Mouse (Mus musculus) granulocyte monocyte progenitor cell, adult 5-6 weeks (primary cell): Measurements from ENCODE around the gene Samd5. TPM values are rescaled to one million over a fixed set of nuclear protein-coding genes. Genes with fewer than 3 reads are reported as not detected.

Source experiments
- ATAC-seq: replicated peaks from 2 replicates; pipeline ENCODE4 v1.8.0; 2016; ENCODE audit warnings: mild to moderate bottlenecking, moderate TSS enrichment, inconsistent platforms; ENCODE audit not compliant: poor library complexity, severe bottlenecking
- total RNA-seq, 2 experiments: library from RNA; stranded (forward) in 1 of 2; stranded (reverse) in 1 of 2; fragments of 200-712, 200-1000 nt in 1 of 2; fragments of >200 nt in 1 of 2; fragmentation: Nextera tagmentation in 1 of 2; gene quantifications; 2 replicates each; pipeline ENCODE4 v1.2.3; 2014 to 2017

Gene Samd5
- total RNA-seq, 2 experiments from 2014 or later, result not detected

- no peak for ATAC-seq
Measured at GRCm38 (mm10) chr10:9652946-9653345, 22.1 kb downstream of the Samd5 start.

- ATAC-seq, result peak; percentile 63
Measured at GRCm38 (mm10) chr10:9650050-9650825, 24.8 kb downstream of the Samd5 start.

DNA sequence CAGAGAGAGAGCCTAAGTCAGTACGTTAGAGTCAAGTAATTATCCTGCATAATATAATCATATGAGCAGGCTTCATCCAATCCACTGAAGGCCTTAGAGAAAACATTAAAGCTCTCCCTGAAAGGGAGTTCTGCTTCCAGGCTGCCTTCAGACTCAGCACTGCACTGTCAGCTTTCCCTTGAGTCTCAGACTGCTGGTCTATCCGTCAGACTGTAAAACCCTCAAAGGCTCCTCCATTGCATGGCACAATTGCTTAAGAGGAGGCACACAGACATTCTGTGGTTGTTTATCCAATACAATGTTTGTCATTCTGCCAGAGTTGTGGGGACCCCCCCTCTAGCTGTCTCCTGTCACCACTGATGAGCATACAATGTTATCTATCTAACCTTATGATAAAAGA lies 26.5 kb downstream of the Samd5 start:
- peak; percentile 22; the same call in 1 of the 2 replicates for ATAC-seq

- no peak for ATAC-seq
Measured at GRCm38 (mm10) chr10:9647741-9648140, 27.3 kb downstream of the Samd5 start.

GRCm38 (mm10) chr10:9646391-9646790 lies 28.6 kb downstream of the Samd5 start:
- ATAC-seq, result no peak

GRCm38 (mm10) chr10:9643531-9643930 lies 31.5 kb downstream of the Samd5 start:
- ATAC-seq, result no peak

GRCm38 (mm10) chr10:9642077-9642476 lies 32.9 kb downstream of the Samd5 start:
- ATAC-seq, result no peak

DNA sequence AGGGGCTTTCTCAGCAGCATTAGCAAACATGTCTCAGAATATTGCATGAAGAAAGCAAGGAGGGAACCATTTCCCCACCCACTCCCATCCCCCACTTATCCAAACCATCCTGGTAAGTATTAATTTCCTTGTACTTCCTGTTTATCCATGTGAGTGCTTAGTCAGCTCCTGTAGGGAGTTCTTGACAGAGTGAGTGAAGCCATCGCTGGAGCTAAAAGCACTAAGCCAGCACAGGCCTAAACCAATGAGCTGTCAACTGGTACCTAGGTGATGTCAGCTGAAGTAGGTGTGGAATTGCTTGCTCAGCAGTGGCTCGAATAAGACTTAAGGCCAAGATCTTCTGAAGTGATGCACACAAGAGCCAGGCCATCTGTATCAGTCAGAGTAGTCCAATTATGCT lies 34.3 kb downstream of the Samd5 start:
- ATAC-seq, result no peak

- ATAC-seq, result no peak
Measured at GRCm38 (mm10) chr10:9640056-9640455, 35.0 kb downstream of the Samd5 start.

GRCm38 (mm10) chr10:9625356-9625755 lies 49.7 kb downstream of the Samd5 start:
- no peak for ATAC-seq

DNA sequence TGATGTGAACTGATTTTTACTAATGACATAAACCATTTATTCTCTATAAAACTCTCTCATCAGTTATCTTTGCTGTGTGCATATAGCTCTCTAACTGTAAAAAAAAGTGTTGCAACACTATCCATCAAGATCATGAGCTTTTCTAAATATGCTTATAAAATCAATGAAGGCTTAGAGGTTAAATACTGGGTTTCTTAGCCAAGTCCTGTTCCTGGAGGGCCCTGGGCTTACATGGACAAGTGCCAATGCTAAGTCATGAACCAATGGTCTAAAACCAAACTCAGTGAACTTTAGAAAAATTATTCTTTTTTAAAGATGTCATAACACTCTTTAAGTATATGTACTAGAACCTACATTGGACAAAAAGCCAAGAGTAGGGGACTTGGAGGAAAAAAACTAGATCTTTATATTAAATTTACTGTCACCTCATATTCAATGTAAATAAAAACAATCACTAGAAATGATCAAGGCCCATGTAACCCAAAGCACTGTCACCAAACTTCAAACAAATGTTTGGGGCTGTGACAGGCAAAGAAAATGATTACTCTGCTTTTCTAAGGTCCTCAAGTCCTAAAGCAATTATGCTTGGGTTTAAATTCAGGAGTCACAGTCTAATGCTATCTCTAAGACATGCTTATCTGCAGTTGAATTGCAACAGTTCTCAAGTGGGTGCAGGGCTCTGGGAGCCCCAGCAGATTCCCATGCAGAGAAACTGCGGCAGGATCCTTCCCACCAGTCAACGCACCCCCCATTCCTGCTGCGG lies 52.9 kb downstream of the Samd5 start:
- no peak for ATAC-seq

DNA sequence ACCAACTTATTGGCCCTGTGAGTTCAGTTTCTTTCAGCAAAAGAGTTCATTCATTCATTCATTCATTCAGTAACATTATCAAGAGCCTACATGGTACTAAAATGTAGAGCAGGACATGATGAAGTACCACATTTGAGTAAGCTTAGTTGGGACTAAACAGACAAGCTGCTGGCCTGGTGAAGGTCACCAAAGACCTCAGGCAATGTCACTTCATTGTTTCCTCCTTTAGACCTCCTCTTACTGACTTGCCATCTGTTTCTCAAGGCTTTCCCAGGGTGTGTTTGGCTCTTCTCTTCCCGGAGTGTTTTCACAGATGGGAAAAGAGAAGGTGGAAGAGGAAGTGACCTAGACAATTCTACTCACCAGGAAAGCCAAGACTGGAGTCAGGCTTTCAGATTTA lies 54.0 kb downstream of the Samd5 start:
- no peak for ATAC-seq

GRCm38 (mm10) chr10:9615009-9615408 lies 60.0 kb downstream of the Samd5 start:
- ATAC-seq, result no peak

DNA sequence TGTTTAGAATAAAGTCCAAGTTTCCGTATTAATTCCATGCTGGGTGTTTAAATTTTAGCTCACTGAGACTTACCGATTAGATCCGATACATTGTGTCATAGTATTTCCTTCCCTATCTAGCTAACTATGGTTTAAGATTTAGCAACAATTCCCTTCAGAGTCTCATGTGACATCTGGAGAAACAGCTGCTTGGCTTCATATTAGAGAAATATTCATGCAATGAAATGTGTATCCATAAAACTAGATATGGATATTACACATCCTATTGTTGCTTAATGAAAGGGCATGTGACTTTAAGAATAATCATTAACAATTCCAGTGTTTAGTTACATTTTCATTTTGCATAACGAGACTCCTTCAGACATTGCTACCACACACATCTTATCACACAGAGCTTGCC lies 66.2 kb downstream of the Samd5 start:
- ATAC-seq, result no peak

- ATAC-seq, result no peak
Measured at GRCm38 (mm10) chr10:9607155-9607554, 67.9 kb downstream of the Samd5 start.

DNA sequence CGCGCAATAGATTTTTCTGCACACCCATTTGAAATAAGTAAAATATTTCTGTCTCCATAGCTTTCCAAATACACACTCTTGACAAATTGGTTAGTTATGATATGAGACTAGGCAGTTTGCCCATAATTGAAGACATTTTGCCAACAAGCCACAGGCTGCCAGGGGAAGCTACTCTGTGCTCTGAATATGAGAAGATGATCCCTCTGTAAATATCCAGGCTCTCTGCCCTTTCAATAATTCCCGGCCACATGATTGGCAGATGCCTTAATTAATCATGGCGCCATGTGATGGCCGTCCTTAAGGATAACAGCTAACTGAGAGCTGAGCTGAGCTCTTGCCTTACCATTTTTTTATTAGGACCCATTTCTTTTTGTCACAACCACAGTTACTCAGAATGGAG lies 69.4 kb downstream of the Samd5 start:
- ATAC-seq, result no peak

DNA sequence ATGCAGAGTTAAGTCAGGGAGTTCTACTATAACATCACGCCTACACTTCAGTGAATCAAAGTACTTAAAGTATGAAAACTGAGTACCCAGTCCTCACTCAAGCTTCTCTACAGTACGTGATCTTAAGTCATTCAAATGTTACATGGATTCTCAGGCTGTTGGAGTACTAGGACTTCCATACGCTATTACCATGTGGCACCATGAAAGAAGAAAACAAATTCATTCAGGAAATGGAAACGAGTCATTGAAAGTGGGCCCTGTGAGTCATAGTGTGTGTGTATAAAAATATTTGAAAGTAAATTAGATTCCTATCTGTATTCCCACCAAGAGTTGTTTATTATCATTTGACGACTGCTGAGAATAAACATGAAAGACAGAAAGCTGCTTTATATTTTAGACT lies 71.7 kb downstream of the Samd5 start:
- ATAC-seq, result no peak

DNA sequence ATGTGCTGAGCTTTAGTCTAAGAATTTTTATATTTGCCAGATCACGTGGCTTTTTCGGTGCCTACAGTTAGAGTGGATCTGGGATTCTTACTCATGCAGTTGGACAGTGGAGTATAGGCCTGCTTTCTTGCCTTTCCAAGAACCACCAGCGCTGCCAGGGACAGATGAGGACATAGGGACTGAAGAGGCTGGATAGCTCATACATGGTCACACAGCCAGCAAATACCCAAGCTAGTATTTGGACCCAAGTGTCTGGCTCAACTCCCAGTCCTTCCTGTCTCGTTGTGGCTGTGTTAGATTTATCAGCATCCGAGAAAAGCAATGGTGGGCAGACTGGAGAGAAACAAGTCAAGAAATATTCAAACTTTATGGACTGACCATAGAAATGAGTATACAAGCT lies 72.2 kb downstream of the Samd5 start:
- no peak for ATAC-seq

DNA sequence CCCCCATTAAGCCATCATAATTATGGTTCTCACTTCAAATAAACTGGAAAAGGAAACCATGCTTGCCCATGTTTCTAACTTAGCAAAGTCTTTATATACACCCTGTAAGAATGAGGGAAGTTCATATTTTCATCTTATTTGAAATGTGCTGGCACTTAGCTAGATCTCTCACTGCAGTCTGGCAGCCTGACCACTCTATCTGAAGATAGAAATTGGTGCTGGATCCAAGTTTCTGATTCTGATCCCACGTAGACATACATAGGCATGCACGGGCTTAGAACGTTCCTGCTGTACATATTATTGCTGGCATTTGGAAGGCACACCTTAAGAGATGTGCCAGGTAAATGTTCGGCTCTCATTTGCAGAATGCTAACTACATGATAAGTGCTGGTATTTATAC lies 72.6 kb downstream of the Samd5 start:
- no peak for ATAC-seq

DNA sequence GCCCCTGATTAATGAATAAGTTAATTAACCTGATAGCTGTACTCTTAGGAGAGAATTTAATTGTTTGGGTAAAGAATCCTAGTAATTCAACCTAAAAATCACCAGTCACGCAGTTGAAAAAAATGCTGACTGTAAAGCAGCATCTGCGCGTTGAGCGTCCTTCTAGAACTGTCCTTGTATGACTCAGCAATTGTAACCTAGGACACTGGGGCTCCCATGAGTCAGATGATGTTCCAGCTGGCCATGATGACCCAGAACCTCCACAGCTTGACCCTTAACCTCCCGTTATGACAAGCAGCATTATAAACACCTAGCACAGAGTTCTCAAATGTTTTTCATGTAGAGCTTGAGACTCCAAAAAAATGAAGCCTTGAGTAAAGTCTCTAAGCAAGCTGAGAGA lies 78.8 kb downstream of the Samd5 start:
- ATAC-seq, result no peak

DNA sequence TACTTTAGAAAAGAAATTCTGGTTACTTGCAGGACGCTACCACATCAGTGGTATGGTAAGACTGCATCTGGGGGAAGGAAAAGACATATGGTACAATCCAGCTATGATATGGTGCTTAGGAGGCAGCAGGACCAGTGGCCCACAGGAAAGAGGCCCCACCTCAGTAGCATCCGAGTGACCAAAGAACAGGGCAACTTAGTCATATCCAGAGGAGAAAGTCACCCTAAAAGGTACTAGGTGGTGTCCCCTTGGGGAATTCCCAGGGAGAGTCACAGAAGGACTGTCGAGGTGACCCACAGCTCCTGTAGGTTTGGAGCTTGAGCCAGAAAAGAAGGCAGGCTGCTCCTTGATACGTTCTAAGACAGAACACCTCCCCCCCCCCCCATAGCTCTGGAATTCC lies 80.3 kb downstream of the Samd5 start:
- ATAC-seq, result no peak

DNA sequence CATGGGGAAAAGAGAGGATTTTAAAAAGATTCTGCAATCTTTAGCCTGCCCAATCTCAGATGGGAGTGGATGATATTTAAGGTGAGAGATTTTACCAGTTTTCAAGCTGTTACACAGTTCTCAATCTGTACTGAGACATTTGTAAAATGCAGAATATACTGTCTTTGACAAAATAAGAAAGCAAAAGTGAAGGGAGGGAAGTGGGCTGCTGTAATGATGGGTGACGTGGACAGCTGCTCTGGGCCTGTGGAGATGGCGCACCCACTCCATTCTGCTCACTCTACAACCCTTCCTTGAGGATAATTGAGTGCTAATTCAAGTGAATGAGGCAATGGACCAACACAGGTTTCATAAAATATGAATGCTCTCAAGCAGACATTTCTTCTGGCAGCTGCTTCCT lies 84.4 kb downstream of the Samd5 start:
- no peak for ATAC-seq
